Mouse (Mus musculus): ENCODE data around the gene Ripor3.

DNA sequence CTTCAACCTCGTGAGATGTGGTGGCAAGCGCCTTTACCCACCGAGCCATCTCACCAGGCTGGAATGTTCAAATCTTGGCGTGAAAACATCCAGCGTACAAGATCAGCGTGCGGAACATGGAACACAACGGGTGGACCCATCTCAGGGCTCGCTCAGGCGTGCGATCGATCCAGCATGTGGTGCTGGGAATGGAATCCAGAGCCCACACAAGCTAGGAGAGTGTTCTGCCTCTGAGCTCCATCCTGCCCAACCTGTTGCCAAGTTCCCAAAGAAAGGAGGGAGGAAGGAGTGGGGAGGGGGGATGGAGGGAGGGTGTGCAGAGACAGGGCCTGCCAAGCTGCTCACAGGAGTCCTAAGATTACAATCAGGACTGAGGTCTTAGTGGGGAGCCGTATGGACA is 34.9 kb upstream of the Ripor3 start:
- TF ChIP-seq GATA1 (IDR thresholded peaks at IDR 0.05; ENCODE audit: low read length) (no peak), TAL1 (IDR thresholded peaks at IDR 0.05; ENCODE audit: low read length) (no peak)

Data from erythroblast, embryonic 14.5 days (primary cell).